Mouse (Mus musculus) lung, postnatal 14 days (tissue): Measurements from ENCODE around the gene Col8a1.

ENCODE experiments used
- DNase-seq: peaks from one replicate; pipeline ENCODE4 v3.0.0; 2021

Gene Col8a1

DNA sequence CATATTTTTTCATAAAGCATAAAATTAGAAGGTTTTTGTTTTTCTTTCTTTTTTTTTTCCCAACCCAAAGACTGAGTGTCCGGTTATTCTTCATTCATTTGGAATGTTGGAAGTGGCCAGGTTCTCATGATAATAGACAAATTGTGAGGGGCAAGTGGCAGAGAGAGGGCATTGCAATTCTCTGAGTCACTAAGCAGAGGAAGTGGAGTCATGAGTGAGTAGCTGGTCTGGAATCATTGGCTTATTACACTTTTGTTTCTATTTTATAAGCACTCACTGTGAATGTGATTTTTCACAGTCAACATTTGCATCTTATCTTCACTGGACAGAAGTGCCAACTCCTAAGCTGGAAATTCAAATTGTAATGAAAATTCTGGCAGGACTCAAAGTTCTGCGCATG is 82.9 kb downstream of the Col8a1 start:
- no peak for DNase-seq

GRCm38 (mm10) chr16:57669348-57669747 is 85.2 kb downstream of the Col8a1 start:
- peak; percentile 11 for DNase-seq

GRCm38 (mm10) chr16:57662661-57663060 is 91.9 kb downstream of the Col8a1 start:
- DNase-seq: no peak

GRCm38 (mm10) chr16:57649888-57650287 is 104.6 kb downstream of the Col8a1 start:
- no peak for DNase-seq

DNA sequence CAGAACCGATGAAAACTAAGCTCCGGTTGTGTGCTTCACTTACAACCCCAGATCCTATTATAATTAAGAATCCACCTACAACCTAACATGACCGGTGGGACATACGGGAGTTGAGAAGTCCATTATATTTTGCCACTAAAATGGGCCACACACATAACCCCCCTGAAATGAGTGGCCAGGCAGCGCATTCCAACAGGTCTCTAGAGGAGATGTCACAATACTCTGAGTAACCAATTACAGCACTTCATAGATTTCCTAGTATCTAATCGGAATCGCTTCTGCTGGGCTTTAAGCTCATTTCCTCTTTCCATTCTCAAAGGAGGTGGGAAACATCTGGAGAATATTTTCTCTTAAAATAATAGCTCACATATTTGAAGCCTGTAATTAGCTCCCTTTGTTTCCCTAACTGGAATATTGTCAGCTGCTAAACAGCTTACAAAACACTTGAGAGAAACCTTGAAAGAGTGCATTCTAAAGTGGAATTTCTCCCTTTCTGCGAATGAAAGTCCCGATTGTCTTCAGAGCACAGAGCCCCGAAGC is 113.1 kb downstream of the Col8a1 start:
- DNase-seq: no peak

- no peak for DNase-seq
These were observed 119.8 kb downstream of the Col8a1 start for GRCm38 (mm10) chr16:57634766-57635165.

DNA sequence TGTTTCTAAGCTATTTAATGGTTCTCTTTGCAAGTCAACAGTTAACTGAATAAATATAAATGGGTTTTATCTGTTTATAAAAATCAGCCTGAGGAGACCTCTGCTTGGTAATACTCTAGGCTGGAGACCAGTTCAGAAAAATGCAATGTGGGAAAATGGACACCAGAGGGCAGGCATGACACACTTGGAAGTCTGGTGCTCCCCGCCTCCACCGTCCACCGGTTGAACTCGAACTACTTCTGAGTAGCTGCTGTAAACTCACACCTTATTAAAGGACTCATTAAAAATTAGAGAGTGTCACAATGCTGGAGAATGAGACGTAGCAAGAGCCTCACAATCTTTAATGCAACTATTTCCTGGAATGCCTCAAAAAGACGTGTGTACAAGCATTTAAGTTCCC is 120.3 kb downstream of the Col8a1 start:
- peak; percentile 73 for DNase-seq

GRCm38 (mm10) chr16:57611768-57612167 is 142.8 kb downstream of the Col8a1 start:
- peak; percentile 43 for DNase-seq

DNA sequence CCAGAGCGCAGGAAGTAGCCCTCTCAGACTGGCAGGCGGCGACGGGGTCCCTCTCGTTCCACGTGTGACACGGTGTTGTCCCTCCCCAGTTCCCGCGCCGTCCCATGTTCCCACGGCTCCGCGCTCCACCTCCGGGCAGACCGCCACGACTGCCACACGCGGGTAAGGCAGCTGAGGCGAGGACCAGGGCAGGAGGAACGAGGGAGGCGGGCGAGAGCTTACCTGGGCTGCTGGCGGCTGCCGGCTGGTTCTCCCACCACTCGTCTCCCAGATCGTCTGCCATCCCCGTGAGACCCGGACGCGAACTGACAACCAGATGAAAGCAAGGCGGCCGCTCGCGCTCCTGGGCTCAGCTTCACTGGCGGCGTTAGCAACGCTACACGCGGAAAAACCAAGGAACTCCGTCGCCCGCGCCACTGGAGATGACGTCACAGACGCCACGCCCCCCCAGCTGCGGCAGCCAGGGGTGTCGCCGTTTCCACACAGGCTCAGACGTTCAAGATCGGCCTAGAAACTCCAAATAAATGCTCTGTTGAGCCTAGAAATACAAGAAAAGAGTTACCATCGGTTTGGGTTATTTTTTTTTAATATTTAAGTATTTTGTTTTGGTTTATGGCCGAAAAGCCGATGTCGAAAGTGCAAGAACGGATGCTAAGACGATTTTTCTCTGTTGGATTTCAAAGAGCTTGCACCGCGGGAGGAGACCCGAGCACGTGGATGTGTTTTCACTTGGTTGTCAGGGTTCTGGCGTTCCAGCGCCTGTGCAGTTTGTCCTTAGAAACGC is 147.9 kb downstream of the Col8a1 start, which contains the start of gene Cmss1:
Cmss1 (minus strand) TSS at position 421 of the 784 bp plus-strand sequence.
- DNase-seq: peak; percentile 87

- DNase-seq: no peak
These were observed 153.5 kb downstream of the Col8a1 start for GRCm38 (mm10) chr16:57601031-57601430.

GRCm38 (mm10) chr16:57597295-57597957 is 157.1 kb downstream of the Col8a1 start:
- DNase-seq: no peak

DNA sequence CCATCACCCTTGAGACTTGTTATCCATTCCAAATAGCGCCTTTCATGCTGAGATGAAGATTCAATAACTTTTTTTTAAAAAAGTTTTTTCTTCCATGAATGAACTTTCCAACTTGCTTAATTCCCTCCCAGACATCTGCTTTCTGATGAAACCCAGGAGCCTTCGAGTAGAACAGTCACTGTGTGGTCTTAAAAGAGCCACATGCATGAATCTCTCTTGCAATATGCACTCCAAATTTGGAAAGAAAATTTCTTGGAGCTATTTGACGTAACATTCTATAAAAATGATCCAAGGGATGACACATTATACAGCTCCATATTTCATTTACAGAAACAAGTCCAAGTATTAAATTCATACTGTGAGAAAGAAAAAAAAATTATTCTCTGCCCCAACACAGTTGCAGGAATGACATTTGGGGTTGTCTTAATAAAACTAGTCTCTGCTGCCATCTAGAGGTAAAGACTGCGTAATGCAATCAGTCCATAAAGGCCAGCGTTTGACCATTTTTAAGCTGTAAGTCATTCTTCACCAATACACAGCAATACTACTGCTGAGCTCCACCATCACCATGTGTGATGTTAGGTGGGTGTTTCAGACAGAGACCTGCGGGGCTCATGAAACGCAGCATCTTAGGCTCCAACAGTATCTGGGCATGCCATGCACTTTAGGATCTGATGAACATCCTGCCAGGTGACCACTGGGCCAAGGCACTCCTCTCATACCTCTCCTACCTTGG is 160.9 kb downstream of the Col8a1 start:
- peak; percentile 47 for DNase-seq

- no peak for DNase-seq
These were observed 169.3 kb downstream of the Col8a1 start for GRCm38 (mm10) chr16:57585201-57585600.

DNA sequence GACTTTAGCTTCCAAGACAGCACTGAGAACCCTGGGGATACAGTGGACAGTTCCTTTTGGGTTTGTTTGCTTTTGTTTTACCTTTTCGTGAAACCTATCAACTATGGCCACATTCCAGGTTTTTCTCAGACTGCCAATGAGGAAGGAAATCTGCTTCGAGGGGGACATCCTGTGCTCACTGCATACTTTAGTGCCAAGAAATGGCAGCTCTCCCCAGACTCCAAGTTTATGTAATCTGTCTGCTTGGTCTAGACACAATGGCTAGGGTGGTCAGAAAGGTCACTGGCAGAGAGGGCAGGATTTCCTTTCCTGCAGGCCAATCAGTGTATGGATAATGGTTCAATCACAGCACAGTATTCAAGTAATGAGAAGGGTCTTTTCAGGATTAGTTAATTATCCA is 172.5 kb downstream of the Col8a1 start:
- peak; percentile 34 for DNase-seq

DNA sequence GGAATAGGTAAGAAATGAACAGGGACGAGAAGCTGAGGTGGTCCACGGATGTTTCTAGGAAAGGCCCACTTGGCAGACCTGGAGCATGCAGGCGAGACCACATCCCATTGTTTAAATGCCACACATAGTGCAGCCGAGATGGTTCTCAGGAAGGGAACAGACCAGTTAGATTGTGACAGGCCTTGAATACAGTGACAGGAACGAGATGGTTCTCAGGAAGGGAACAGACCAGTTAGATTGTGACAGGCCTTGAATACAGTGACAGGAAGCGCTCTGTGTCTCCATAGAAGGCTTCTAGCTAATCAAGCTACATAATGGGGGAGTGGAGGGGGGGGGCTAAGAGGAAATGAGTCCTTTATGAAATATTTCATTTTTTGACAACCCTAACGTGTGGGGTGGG is 174.5 kb downstream of the Col8a1 start:
- no peak for DNase-seq

GRCm38 (mm10) chr16:57577519-57577918 is 177.0 kb downstream of the Col8a1 start:
- no peak for DNase-seq

- no peak for DNase-seq
These were observed 178.7 kb downstream of the Col8a1 start for GRCm38 (mm10) chr16:57575764-57576388.
